Mouse (Mus musculus) bone marrow macrophage, adult 2 months (primary cell): ENCODE measurements around the gene Ttc24.

Source experiments
- CTCF ChIP-seq: IDR thresholded peaks from 2 replicates; pipeline ENCODE4 v1.5.1; 2012; ENCODE audit warnings: low read depth, mild to moderate bottlenecking, low read length, moderate library complexity
- POLR2A ChIP-seq: IDR thresholded peaks from 2 replicates; pipeline ENCODE4 v1.6.1; 2012; ENCODE audit warnings: mild to moderate bottlenecking, low read depth, low read length, borderline replicate concordance

DNA sequence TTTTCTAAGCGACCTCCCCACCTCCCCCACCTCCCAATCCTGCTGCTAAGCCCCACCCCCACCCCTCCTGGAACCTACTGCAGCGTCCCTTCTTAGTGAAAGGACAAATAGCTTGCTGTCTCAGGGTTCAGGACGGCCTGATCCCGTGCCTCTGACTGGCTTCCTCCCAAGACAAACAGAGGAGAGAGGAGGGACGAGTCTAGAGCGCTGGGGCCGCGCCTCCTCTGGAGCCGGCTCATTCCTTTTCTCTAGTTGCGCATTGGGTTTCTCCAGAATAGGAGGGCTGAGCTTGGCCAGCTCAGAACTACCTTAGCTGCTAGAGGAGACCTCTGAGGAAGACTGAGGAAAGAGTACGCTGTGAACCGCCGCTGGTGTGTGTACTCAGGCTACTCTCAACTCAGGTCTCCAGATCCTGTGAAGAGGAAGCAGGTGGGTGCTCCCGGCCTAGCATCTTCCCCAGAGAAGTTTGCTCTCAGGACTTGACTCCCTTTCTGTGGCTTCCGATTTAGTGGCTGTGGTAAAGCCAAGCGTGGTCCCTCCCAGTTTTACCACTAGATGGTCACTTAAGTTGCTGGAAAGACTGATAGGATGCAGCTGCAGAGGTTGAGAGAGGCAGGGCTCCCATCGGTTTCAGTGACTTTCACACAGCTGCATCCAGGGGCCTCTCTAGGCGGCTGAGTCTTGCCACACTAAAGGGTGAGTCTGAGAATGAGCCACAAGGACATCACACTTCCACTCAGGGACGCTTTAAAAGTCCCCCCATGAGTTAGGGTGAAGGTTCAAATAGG lies 47.3 kb downstream of the Ttc24 start:
- TF ChIP-seq CTCF (no peak), POLR2A (no peak)
